Mouse (Mus musculus) neutrophil, adult 65 days (primary cell): ENCODE measurements around the gene Krtap21-1. TPM values are rescaled to one million over a fixed set of nuclear protein-coding genes. Genes with fewer than 3 reads are reported as not detected.

ENCODE experiments used
- total RNA-seq: library from RNA; stranded (reverse); gene quantifications from 2 replicates; pipeline ENCODE4 v1.2.4, GENCODE M21; 2023

Krtap21-1 gene
- not detected in 2 replicates for total RNA-seq

DNA sequence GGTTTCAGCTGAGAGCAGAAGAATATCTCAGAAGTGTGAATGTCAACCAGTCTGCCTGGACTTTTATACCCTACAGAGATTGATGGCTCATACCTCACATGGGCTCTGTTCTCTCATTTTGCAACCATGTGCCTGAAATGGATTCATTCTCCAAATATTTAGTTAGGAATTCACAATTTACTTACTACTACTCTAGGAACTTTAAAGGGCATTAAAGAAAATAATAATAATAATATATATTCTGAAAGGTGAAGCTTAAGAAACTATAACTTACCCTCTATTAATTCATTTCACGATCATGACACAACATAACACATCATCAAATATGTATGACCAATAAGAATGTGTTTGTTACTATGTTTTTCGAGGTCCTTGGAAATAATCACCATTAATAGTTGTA lies at the start of gene Krtap21-1:
TSS of gene Krtap21-1 (minus strand) at position 101 of the 400 bp plus-strand sequence.

GRCm38 (mm10) chr16:89420011-89420410 lies 16.3 kb upstream of the Krtap21-1 start, which contains the start of gene Krtap6-2:
Gene Krtap6-2, minus strand, starts transcription at chr16:89420111.

Other genes starting within 250 kb of the Krtap21-1 start
- gene Gm9789, start 245.9 kb downstream of the Krtap21-1 start, total RNA-seq, result not detected in 2 replicates
- not detected in 2 replicates for gene Gm7735, start 234.4 kb downstream of the Krtap21-1 start, total RNA-seq
- not detected in 2 replicates for gene 1110057P08Rik, start 229.1 kb downstream of the Krtap21-1 start, total RNA-seq
- not detected in 2 replicates for gene Krtap20-2, start 198.0 kb downstream of the Krtap21-1 start, total RNA-seq
- not detected in 2 replicates for gene Krtap6-2, start 16.2 kb upstream of the Krtap21-1 start, total RNA-seq
- not detected in 2 replicates for gene Krtap8-1, start 84.1 kb upstream of the Krtap21-1 start, total RNA-seq
- not detected in 2 replicates for gene Krtap7-1, start 104.5 kb upstream of the Krtap21-1 start, total RNA-seq
- gene Krtap11-1, start 167.3 kb upstream of the Krtap21-1 start, total RNA-seq, result not detected in 2 replicates